Mouse (Mus musculus) lung, embryonic 16.5 days (tissue): ENCODE data around the gene Plcb3. TPM values are rescaled to one million over a fixed set of nuclear protein-coding genes. Genes with fewer than 3 reads are reported as not detected.
"Not testable (repeated sequence)": the region's sequence is repeated elsewhere in the genome, so short reads cannot be mapped to it uniquely, and the experiment has no call there.

ENCODE experiments used
- ATAC-seq: fragments of 200-750 bp; cut with Nextera tagmentation; 2 replicates; pipeline ENCODE4 v1.8.0; 2017; ENCODE audit warnings: low read depth, mild to moderate bottlenecking, moderate library complexity
- H3K27ac ChIP-seq: fragments of 300-500 bp; sonication (generic); 2 replicates; pipeline ENCODE4 v1.5.1; 2014; ENCODE audit warnings: mild to moderate bottlenecking, control low read depth, low read length
- H3K27me3 ChIP-seq: fragments of 300-500 bp; sonication (generic); 2 replicates; pipeline ENCODE4 v1.6.1; 2014; ENCODE audit warnings: low read depth, low read length, mixed read lengths; ENCODE audit not compliant: control insufficient read depth, insufficient read depth
- H3K36me3 ChIP-seq: fragments of 300-500 bp; sonication (generic); 2 replicates; pipeline ENCODE4 v1.6.1; 2014; ENCODE audit warnings: low read length; ENCODE audit not compliant: control insufficient read depth, insufficient read depth
- H3K4me1 ChIP-seq: fragments of 300-500 bp; sonication (generic); replicated peaks from 2 replicates; pipeline ENCODE4 v1.6.1; 2014; ENCODE audit warnings: low read length, mixed read lengths; ENCODE audit not compliant: control insufficient read depth, insufficient read depth
- H3K4me2 ChIP-seq: fragments of 300-500 bp; sonication (generic); 2 replicates; pipeline ENCODE4 v1.6.1; 2014; ENCODE audit warnings: low read depth, low read length, control low read depth
- H3K4me3 ChIP-seq: fragments of 300-500 bp; sonication (generic); 2 replicates; pipeline ENCODE4 v1.5.1; 2014; ENCODE audit warnings: mild to moderate bottlenecking, low read length, control low read depth
- H3K9ac ChIP-seq: fragments of 300-500 bp; sonication (generic); 2 replicates; pipeline ENCODE4 v1.6.1; 2014; ENCODE audit warnings: low read length, control low read depth
- H3K9me3 ChIP-seq: fragments of 300-500 bp; sonication (generic); 2 replicates; pipeline ENCODE4 v1.6.1; 2016; ENCODE audit warnings: low read length; ENCODE audit not compliant: control insufficient read depth
- WGBS: fragments of 180-500 bp; shearing (Covaris S2); extraction: QIAGEN DNeasy Blood & Tissue Kit; methylation state at CpG from one replicate; pipeline ENCODE4 v1.1.7; 2014; 5-methylcytosine and 5-hydroxymethylcytosine counted together
- polyA plus RNA-seq: library from polyadenylated mRNA; unstranded; fragments of >200 nt; fragmentation: Nextera tagmentation; extraction: Ambion mirVana; gene quantifications from 2 replicates; pipeline ENCODE4 v1.2.1, GENCODE M21; 2015

The Plcb3 gene
- polyA plus RNA-seq, 1 experiment from 2014 or later = 49.1 TPM

GRCm38 (mm10) chr19:6992011-6992858 is 16.0 kb upstream of the Plcb3 start, which contains the start of gene Dnajc4:
Gene Dnajc4, minus strand, starts transcription at chr19:6992572.
- Histone ChIP-seq H3K4me3 (peak within 1 kb of the TSS; percentile 62), H3K27me3 (no peaks in the 10 kb centered on the region), H3K36me3 (no peaks in the 10 kb centered on the region), H3K4me1 (peaks cover 33% of the 10 kb centered on the region), H3K9me3 (no peaks in the 10 kb centered on the region), H3K9ac (peak within 1 kb of the TSS; percentile 79), H3K27ac (peak within 1 kb of the TSS; percentile 71; the same call in 1 of the 2 replicates), H3K4me2 (peak within 1 kb of the TSS; percentile 98)
- peak; percentile 94 for ATAC-seq
- WGBS = 2% methylated on average over 37 of the region's 37 CpGs

- not testable (repeated sequence) for H3K9ac ChIP-seq, H3K27ac ChIP-seq, ATAC-seq, H3K36me3 ChIP-seq, H3K4me3 ChIP-seq, H3K27me3 ChIP-seq, H3K4me2 ChIP-seq, H3K9me3 ChIP-seq
- peaks cover 30% of the 10 kb centered on the region for H3K4me1 ChIP-seq
- 94% methylated on average over 6 of the region's 6 CpGs for WGBS
Measured at GRCm38 (mm10) chr19:6991166-6991565, 14.9 kb upstream of the Plcb3 start.

- 88% methylated on average over 6 of the region's 6 CpGs for WGBS
- Histone ChIP-seq H3K9me3 (no peaks in the 10 kb centered on the region), H3K9ac (no peak overlapping the region), H3K27ac (no peak overlapping the region), H3K27me3 (no peaks in the 10 kb centered on the region), H3K4me1 (peaks cover 33% of the 10 kb centered on the region), H3K36me3 (no peaks in the 10 kb centered on the region), H3K4me3 (no peak overlapping the region), H3K4me2 (no peak overlapping the region)
- ATAC-seq = no peak
Measured at GRCm38 (mm10) chr19:6990712-6991111, 14.4 kb upstream of the Plcb3 start.

GRCm38 (mm10) chr19:6989251-6989650 is 13.0 kb upstream of the Plcb3 start:
- Histone ChIP-seq H3K27ac (no peak overlapping the region), H3K4me3 (no peak overlapping the region), H3K36me3 (peaks cover 8% of the 10 kb centered on the region), H3K27me3 (no peaks in the 10 kb centered on the region), H3K4me2 (no peak overlapping the region), H3K9me3 (no peaks in the 10 kb centered on the region), H3K9ac (no peak overlapping the region), H3K4me1 (peaks cover 23% of the 10 kb centered on the region)
- ATAC-seq = no peak
- WGBS = 77% methylated on average over 8 of the region's 8 CpGs

GRCm38 (mm10) chr19:6987904-6988285 is 11.6 kb upstream of the Plcb3 start:
- peaks cover 11% of the 10 kb centered on the region for H3K36me3 ChIP-seq
- H3K4me1 ChIP-seq = peaks cover 16% of the 10 kb centered on the region
- H3K27ac ChIP-seq = peak overlapping the region; percentile 74
- H3K9ac ChIP-seq = peak overlapping the region; percentile 89
- H3K4me2 ChIP-seq = peak overlapping the region; percentile 67
- 4% methylated on average over 8 of the region's 8 CpGs for WGBS
- no peaks in the 10 kb centered on the region for H3K27me3 ChIP-seq
- peak overlapping the region; percentile 86 for H3K4me3 ChIP-seq
- no peaks in the 10 kb centered on the region for H3K9me3 ChIP-seq
- no peak; the same call in 1 of the 2 replicates for ATAC-seq

- under 1% methylated on average over 44 of the region's 85 CpGs for WGBS
- peak within 1 kb of the TSS; percentile 86 for H3K4me3 ChIP-seq
Measured at GRCm38 (mm10) chr19:6987061-6987903, 11.0 kb upstream of the Plcb3 start, which contains the start of gene Vegfb. Gene Vegfb, minus strand, starts transcription at chr19:6987651.

GRCm38 (mm10) chr19:6985951-6986708 is 9.9 kb upstream of the Plcb3 start:
- H3K27ac ChIP-seq = peak overlapping the region; percentile 74; the same call in 1 of the 2 replicates
- H3K4me1 ChIP-seq = peaks cover 19% of the 10 kb centered on the region
- peak overlapping the region; percentile 86 for H3K4me3 ChIP-seq
- no peak for ATAC-seq
- H3K36me3 ChIP-seq = peaks cover 11% of the 10 kb centered on the region
- no peaks in the 10 kb centered on the region for H3K9me3 ChIP-seq
- peak overlapping the region; percentile 67 for H3K4me2 ChIP-seq
- H3K27me3 ChIP-seq = no peaks in the 10 kb centered on the region
- 73% methylated on average over 10 of the region's 10 CpGs for WGBS
- peak overlapping the region; percentile 89 for H3K9ac ChIP-seq

More at GRCm38 (mm10) chr19:6987061-6987903, 11.0 kb upstream of the Plcb3 start, which contains the start of gene Vegfb:
- H3K27ac ChIP-seq = peak within 1 kb of the TSS; percentile 74
- H3K4me2 ChIP-seq = peak within 1 kb of the TSS; percentile 67
- H3K9ac ChIP-seq = peak within 1 kb of the TSS; percentile 89
- H3K4me1 ChIP-seq = peaks cover 15% of the 10 kb centered on the region
- peaks cover 11% of the 10 kb centered on the region for H3K36me3 ChIP-seq
- H3K9me3 ChIP-seq = no peaks in the 10 kb centered on the region
- peak; percentile 68 for ATAC-seq
- H3K27me3 ChIP-seq = no peaks in the 10 kb centered on the region

GRCm38 (mm10) chr19:6985300-6985699 is 9.0 kb upstream of the Plcb3 start:
- Histone ChIP-seq H3K4me3 (no peak overlapping the region), H3K27ac (no peak overlapping the region), H3K36me3 (peaks cover 11% of the 10 kb centered on the region), H3K4me2 (no peak overlapping the region), H3K9ac (no peak overlapping the region; the same call in 1 of the 2 replicates), H3K4me1 (peaks cover 23% of the 10 kb centered on the region), H3K27me3 (no peaks in the 10 kb centered on the region), H3K9me3 (no peaks in the 10 kb centered on the region)
- ATAC-seq = no peak
- 79% methylated on average over 19 of the region's 19 CpGs for WGBS
